Mouse (Mus musculus) cerebellum, adult 18-20 months (tissue): ENCODE measurements around the gene Adora3.
A peak's percentile ranks its signal among the peaks of the same experiment; 100 is the strongest.
"Not testable (repeated sequence)": the region's sequence is repeated elsewhere in the genome, so short reads cannot be mapped to it uniquely, and the experiment has no call there.

ENCODE experiments used
- DNase-seq, 2 experiments: peaks; one replicate each; pipeline ENCODE4 v3.0.0; 2021

Adora3 gene

DNA sequence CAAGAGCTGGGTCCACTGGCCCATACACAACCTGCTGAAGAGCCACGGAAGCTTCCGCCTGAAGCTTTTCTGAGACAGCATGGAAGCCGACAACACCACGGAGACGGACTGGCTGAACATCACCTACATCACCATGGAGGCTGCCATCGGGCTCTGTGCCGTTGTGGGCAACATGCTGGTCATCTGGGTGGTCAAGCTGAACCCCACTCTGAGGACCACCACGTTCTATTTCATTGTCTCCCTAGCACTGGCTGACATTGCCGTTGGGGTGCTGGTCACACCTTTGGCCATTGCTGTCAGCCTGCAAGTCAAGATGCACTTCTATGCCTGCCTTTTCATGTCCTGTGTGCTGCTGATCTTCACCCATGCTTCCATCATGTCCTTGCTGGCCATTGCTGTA lies 34.1 kb downstream of the Adora3 start:
- no peak for DNase-seq

DNA sequence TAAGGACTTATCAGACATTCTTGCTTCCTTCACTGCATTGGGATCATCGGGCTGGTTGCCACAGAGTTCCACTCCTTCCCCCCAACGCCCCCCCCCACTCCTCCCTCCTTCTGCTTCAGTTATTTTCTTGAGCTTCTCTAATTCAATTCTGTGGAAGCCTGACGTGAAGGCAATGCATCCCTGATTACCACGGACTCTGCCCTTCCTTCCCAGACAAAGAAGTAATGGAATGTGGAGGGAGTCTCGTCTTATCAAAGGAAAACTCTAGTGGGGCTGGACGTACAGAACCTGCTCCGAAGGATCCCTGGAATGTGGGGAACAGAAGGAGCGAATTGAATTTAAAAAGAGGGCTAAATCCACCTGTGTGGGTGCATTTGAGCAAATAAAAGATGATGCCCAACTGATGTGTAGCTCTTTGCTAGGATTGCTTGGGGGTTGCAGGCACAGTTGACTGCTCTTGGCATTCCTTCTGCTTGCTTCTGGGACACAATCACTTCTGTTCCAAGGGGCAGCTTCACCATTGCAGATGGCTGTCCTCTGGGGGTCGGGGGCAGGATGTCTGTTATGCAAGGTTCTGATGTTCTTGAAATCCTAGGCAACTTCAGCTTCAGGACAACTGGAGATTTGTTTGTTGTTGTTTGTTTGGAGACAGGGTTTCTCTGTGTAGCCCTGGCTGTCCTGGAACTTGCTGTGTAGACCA lies 37.4 kb downstream of the Adora3 start:
- no peak for DNase-seq

DNA sequence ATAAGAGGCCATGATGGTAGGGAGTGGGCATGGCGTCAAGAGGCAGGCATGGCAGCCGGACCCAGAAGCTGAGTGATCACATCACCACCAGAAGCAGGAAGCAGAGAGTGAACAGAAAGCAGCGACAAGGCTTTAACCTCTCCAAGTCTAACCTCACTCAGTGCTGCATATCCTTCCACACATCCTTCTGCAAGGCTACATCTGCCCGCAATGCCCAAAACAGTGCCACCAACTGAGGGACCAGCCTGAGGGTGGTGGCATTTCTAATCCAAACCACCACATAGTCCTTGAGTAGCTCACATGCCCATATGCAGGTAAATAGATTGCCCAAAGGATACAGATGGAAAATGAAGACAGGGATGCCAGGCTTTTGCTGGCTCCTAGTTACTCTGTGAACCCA lies 38.3 kb downstream of the Adora3 start:
- no peak for DNase-seq

DNA sequence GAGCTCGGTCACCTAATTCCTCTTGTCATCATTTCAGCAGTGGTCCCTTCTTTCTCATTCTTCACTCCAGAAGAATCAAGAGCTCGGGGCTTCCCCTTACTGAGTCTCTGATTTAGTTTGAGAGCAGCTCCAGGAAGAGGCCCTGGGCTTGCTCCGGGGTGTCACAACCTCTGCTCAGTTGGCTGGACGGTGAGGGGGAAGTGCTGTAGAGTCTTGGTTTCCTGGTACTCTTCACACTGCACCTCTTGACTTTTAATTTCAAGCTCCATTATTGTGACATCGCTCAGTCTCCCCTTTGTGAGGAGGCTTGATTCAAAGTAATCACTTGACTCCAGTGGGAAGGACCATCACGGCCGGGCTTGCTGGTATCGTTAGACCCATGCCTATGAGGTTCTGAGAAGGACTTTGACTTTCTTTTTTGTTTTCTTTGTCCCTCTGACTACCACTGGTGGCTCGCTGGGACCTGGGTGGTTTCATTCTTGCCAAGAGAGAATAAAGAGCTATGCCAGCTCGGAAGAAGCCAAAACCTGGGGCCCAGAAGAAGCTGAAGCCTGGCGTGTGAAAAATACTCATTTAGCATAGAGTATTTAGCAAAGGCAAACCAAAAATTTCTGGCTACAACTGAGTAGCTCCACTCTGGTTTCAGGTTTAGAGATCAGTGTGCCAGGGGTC lies 40.0 kb downstream of the Adora3 start:
- DNase-seq = no peak

DNA sequence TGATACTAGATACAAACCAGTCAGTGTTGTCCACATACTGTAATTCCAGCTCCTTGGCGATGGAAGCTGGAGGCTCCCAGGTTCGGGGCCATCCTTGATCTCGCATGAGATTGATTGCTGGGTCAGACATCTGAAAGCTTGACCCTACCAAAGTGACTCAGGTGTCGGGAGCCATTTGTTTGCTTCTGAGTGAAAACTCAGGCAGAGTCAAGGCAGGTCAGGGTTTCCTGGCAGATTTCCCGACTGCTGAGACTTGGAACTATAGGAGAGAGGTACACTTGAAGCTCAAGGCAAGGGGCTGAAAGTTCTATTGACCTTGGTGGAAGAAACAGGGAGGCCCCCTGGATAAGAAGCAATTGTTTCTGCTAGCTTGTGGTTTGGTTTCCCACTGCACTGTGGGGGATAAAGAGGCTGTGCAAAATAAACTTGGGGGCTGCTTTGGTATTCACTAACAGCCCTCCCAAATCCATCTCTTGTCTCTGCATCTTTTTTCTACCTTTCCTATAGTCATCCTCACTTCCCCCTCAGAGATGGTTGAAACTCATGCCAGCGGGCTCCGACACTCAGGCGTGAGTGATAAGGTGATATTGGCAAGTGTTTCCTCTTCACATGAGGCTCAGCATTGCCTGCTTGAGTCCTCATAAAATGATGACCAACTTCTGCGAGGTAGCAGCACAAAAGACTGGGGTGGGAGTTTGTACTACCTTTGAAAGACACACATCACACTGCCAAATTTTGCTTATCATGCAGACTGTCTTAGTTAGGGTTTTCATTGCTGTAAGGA lies 41.6 kb downstream of the Adora3 start:
- DNase-seq = no peak

DNA sequence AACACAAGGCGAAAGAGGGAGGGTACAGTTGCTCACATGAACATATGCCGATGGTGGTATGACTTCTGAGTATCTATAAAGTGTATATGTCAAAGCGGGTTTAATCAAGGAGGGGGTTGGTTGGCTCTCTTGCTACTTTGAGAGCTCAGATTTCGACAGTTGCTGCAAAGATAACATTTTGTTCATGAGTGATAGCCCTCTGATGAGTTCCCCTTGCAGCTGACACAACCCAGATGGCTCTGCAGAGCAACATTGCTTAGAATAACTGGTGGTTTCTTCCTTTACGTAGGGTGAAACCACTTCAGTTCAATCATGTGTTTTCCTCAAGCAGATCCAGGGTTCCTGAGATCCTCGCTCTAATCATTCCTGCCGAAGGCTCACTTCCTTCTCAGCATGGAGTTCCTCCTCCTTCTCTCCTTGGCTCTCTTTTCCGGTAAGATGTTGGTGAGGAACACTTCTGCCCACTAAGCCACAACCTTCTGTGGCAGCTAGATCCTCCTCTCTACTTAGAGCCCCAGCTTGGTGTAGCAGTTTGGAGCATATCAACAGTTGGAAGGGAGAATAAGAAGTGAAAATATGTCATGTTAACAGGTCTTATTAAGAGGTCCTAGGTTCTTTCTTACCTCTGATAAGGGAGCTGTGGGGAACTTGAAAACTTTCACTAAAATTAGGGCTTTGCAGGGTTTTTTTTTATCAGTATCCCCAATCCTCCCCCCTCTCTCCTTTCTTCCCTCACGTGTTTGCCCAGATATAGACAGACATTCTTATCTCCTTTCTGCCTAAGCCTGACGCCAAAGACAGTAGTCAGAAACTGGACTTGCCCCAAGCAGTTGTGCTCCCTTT lies 43.4 kb downstream of the Adora3 start:
- DNase-seq = no peak

DNA sequence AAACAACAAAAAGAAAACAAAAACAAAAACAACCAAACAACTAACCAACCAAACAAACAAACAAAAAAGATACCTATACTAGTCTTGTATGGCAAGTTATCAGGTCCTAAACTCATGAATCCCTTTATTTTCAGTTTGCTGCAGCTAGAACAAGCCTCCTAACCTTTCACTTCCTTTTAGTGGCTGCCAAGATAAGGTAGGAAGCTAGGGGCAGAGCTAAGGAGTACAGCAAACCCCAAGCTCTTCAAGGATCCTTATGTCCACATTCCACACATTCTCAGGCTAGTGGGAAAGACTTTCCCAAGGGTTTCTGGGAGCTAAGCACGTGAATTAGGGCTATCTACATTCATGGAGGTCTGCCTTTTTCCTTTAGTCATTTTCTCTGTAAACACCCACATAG lies 44.6 kb downstream of the Adora3 start:
- no peak for DNase-seq

DNA sequence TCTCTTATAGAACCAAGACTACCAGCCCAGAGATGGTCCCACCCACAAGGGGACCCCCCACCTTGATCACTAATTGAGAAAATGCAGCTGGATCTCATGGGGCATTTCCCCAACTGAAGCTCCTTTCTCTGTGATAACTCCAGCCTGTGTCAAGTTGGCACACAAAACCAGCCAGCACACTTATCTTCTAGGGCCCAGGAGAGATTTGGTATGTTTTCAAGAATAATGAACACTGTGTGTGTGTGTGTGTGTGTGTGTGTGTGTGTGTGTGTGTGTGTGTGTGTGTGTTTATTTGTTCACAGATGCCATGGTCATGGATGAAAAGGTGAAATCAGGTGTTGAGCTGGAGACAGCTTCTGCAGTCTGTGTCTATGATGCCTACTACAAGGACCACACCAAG lies 45.8 kb downstream of the Adora3 start:
- DNase-seq = not testable (repeated sequence)

DNA sequence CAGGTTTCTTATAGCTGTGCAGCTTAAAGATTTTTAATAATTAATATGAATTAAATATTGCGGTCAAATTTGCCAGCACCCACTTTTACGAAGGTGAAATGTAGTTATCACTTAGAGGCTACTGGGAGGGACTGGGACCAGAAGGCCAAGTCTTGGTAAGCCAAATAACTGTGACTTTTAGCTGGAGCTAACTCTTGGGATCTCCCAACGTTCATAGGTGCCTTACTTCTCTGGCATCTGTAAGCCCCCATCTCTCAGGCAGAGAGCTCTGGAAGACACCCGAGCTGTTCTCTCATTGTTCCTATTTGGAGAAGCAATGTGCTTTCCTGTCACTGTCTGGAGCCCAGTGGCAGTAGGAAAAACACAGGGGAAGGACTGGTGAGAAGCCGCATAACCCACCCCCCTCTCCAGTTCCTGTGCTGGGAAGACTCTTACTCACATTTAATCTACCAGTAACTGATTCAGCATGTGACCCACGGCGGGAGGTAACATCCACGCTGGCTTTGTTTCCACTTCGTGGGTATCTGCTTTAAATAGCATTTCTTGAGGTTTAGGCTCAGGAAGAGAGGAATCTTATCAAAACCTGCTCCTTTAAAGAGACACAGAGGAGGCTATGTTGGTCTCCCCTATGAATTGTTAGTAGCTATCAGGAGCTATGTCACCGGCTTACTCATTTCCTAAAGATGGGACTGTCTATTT lies 47.1 kb downstream of the Adora3 start:
- no peak for DNase-seq

DNA sequence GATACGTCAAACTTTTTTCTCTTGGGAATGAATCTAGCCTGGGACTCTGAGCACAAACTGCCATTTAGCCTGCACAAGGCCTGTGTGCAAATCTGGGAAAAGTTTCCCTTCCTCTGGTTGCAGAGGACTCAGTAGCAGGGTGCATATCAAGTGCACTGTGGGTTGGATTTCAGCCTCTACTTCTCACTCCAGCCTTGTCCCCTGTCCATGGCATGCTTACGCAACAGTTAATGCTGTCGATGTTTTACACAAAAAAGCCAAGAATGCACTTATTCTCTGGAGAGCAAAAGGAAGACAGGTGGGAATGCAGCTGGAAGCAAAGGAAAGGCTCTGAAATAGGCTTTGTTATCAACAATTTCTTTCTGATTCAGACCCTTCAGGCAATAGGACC lies 47.7 kb downstream of the Adora3 start:
- DNase-seq = no peak

DNA sequence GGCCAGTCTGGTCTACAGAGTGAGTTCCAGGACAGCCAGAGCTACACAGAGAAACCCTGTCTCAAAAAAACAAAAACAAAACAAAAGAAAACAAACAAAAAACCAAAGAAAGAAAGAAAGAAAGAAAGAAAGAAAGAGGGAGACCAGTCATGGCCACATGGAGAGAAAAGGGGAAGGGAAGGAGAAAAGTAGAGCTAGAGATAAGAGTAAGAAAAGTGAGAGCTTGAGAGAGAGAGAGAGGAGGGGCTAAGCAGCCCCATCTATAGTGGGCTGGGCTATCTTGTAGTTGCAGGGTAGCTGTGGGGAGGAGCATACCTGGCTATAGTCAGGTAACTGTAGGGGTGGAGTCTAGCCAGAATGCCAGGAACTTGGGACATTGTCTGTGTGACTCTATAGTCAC lies 50.1 kb downstream of the Adora3 start:
- DNase-seq = not testable (repeated sequence)

DNA sequence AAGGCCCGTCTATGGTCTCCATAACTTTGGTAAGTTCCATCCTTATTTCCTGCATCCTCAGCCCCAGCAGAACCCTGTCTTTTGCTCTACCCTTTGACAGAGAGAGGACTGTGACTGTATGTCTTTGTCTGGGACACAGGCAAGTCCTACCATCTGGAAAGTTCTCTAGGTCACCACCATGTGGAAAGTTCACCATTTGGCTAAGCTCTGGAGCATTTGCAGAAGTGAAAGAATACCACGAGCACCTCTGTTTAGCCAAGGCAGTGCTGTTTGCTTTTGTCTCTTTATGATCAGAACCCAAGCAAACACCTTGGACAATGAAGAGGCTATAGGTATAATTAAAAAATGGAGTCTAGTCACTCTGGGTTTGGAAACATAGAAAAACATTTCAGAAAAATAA lies 51.3 kb downstream of the Adora3 start:
- DNase-seq = no peak

DNA sequence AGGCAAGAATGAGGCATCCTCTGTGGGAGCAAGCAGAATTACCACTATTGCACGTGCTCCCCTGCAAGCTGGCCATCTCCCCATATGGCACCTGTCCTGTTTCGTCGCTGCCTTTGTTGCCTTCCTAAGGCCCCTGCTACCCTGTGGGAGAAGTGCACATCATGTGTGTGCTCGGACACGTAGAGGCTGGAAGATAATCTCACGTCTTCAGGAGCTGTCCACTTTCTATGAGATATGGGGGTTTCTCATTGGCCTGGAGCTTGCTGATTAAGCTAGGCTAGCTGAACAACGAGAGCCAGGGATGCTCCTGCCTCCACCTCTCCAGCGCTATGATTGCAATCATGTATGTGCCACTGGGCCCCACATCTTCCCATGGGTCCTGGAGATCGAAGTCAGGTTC lies 54.0 kb downstream of the Adora3 start:
- no peak for DNase-seq

DNA sequence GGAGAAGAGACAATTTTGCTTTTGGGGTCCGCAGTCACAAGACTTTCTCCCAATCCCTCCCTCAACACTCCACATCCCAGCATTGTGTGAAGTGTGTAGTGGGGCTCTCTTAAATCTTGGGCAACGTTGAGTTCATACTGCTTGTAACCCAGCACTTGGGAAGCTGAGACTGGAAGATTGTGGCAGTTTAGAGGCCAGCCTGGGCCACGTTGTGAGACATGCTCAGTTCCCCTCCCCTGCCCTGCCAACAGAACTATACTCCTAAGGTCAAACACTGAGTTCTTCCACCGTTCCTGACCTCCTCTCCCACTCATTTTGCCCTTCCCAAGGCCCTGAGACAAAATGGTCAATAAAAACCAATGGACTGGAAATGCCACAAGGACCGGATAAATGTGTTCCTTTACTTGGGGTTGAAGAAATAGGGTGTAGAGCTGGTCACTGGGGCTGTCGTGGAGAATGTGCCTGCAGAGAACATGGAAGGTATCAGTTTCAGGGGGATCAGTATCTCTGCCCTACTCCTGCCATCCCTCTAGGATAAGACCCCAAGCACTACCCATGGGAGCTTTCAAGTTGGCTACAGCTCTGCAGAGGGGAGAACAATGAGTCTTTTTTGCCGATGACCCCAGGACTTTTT lies 57.0 kb downstream of the Adora3 start:
- no peak for DNase-seq

DNA sequence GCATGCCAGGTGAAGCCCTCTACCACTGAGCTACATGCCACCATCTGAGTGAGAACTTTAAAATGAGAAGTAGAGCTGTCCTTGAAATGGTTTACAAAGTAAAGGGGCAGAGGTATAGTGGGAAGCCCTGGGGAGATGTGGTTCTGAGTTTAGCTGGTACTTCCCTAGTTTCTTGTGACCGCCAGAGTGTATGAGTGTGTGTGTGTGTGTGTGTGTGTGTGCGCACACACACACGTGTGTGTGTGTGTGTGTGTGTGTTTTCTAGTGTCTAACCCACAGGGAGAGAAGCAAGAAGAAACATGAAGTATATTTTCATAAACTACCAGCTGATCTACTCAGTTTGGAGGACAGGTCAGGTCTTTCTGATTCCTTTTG lies 57.5 kb downstream of the Adora3 start:
- no peak for DNase-seq

DNA sequence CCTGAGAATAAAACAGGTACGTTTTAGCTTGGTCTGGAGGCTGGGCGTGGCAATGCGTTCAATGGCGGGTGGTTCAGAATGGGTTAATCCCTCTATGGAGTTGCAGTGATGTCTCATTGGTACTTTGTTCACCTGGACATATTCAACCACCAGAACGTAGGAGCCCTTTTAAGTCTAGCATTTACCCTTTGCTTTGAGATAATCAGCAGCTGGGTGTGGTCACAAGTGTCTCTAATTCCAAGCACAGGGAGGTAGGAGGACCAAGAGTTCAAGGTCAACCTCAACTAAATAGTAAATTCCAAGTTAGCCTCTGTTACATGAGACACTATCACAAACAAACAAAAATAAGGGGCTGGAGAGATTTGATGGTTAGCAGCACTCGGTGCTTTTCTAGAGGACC lies 58.1 kb downstream of the Adora3 start:
- DNase-seq = no peak

DNA sequence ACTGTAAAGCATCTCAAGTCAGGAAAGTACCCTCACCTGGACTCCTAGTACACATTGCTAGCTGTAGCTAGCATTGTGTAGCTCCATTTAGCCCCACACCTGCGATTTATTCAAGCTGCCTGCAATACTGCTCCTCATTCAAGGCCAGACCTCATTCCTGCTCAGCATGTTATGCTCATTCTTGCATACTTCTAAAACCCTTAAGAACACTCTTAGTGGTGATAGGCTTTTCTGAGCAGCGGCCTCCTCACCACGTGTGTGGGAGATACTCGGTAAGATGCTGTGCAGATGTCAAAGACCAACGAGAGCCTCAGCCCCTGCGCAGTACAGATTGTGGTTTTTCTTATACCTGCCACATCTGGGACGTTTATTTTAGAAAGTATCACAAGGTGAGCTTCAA lies 59.2 kb downstream of the Adora3 start:
- no peak for DNase-seq

DNA sequence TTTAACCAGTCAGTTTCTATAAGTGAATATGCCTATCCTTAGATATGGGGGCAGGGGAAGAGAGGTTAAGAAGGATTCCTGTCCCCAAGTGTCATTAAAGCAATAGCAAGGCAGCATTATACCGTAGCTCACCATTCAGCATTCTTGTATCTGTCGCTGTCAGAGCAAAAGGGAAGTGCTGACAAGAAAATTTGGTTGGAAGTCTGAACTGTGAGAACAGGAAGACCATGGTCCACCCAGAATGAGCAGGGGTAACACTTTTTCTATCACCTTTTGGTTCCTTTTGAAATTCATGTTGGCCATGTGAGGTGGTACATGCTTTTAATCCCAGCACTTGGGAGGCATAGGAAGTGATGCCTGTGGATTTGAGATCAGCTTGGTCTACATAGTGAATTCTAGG lies 60.4 kb downstream of the Adora3 start:
- DNase-seq = no peak

DNA sequence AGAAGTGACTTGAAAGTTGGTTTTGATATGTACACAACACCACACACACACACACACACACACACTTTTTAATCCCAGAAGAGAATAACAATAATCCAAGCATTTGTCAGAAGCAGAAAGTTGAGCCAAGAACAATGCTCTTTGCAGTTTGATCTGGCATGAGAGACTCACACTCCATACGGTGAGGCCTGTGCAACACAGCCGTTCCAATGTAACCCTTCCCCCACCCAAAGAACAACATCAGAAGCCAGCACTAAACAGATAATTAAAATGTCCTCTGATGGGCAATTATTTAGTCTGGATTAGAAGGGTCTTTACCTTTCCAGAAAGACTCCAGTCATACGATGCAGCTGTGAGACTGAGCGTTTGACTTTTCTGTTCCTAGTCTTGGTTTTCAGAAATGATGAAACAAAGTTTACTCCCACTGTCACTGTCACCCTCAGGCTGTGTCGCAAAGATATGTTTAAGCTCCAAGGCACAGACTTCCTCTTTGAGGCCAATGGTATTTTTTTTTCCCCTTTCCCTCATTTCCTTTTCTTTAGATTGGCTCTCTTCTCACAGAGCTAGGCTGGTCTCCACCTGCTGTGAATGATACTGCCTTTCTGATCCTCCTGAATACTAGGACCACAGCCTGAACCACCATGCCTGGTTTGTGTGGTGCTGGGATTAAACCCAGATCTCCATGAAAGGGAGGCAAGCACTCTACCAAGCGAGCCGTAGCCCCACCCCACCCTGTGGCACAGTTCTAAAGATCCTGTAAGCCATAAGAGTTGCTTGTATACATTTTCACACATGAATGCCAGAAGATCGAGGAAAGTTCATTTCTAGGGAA lies 61.8 kb downstream of the Adora3 start, which contains the start of gene I830077J02Rik:
TSS of gene I830077J02Rik (minus strand) at position 425 of the 832 bp plus-strand sequence.
- DNase-seq = no peak

DNA sequence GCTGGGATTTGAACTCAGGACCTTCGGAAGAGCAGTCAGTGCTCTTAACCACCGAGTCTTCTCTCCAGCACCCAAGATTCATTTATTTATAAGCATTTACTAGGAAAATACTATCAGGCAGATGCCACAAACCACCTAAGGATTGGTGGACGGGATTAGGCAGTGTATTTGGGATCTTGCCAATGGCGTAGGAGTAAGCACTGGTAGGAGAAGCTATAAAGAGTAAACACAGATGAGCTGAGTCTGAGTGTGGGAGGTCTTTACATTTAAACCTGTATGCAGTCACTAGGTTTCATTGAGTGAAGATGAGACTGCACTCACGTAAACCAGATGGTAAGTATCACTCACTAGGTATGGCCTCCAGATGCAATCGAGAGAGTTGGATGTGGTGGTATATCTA lies 63.3 kb downstream of the Adora3 start:
- DNase-seq = no peak

DNA sequence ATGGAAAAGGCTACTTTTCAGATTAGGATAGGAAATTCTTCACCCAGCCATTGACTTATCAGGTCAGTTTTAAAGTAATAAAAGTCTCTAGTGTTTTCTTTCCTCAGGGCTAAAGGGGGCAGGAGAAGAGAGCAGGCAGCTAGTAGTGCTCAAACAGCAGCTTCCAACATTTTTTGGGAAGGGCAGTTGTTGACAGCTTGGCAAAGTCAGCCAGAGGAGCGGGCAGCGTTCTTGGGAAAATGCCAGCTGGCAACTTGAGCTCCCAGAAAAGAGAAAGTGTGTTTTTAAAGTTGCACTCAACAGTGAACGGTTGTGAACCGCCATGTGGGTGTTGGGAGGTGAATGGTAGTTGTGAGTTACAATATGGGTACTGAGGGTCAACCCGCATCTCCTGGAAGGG lies 64.4 kb downstream of the Adora3 start:
- peak in 1 of 2 experiments; percentile 8 for DNase-seq
